In genomic region chr2:106889297-106890000, GRCm38 (mm10) we compare ENCODE assay signal across 9 mouse cellular contexts.
DNase-seq lines count a peak whose midpoint lies in the region; ATAC-seq lines count a peak whose summit lies in the region.
"Had no signal": no experiment of that assay in that cellular context is flagged by ENCODE, and none has a peak within 500 bp of the region (broad histone marks: within the 10 kb centered on the region; RNA-seq: fewer than 3 reads in every experiment).

No protein-coding gene starts in this region.

- intact Hi-C loops in heart, postnatal 25 days (cut with DNase I) = no loop called here

- H3K4me1 ChIP-seq in forebrain, embryonic 16.5 days (replicated peaks; ENCODE audit: control insufficient read depth, insufficient read depth, low read length) = peaks cover 12% of the 10 kb centered on the region
- H3K4me1 ChIP-seq in midbrain, embryonic 13.5 days (replicated peaks) = peaks cover 11% of the 10 kb centered on the region

- H3K4me2 ChIP-seq in forebrain, embryonic 16.5 days (ENCODE audit: low read length) = no peak overlapping the region
- H3K4me2 ChIP-seq in midbrain, embryonic 13.5 days (replicated peaks) = no peak overlapping the region
- H3K4me2 ChIP-seq: embryonic facial prominence, embryonic 15.5 days had no signal

- H3K4me3 ChIP-seq in forebrain, embryonic 16.5 days (replicated peaks; ENCODE audit: low read length) = no peak overlapping the region
- no peak overlapping the region for H3K4me3 ChIP-seq in midbrain, embryonic 13.5 days (replicated peaks)
- H3K4me3 ChIP-seq: embryonic facial prominence, embryonic 15.5 days had no signal

- WGBS in forebrain, embryonic 16.5 days = 7% methylated on average over 3 of the region's 3 CpGs
- 23% methylated on average over 3 of the region's 3 CpGs for WGBS in midbrain, embryonic 13.5 days

- H3K27me3 ChIP-seq in forebrain, embryonic 16.5 days (replicated peaks; ENCODE audit: control insufficient read depth, insufficient read depth, low read length) = no peaks in the 10 kb centered on the region
- H3K27me3 ChIP-seq in midbrain, embryonic 13.5 days = no peaks in the 10 kb centered on the region
- H3K27me3 ChIP-seq: embryonic facial prominence, embryonic 15.5 days had no signal

- H3K36me3 ChIP-seq in forebrain, embryonic 16.5 days (ENCODE audit: control insufficient read depth, insufficient read depth) = no peaks in the 10 kb centered on the region
- no peaks in the 10 kb centered on the region for H3K36me3 ChIP-seq in midbrain, embryonic 13.5 days
- H3K36me3 ChIP-seq: embryonic facial prominence, embryonic 15.5 days had no signal

- ATAC-seq in forebrain, embryonic 16.5 days = 0 out of 2 replicates have a peak, but pooled peaks have one; percentile 37
- ATAC-seq in midbrain, embryonic 13.5 days = peak; percentile 20; the same call in 1 of the 2 replicates

- no peak overlapping the region for H3K9ac ChIP-seq in forebrain, embryonic 16.5 days (replicated peaks; ENCODE audit: low read depth, low read length)
- no peak overlapping the region for H3K9ac ChIP-seq in midbrain, embryonic 13.5 days (replicated peaks)
- H3K9ac ChIP-seq: embryonic facial prominence, embryonic 15.5 days had no signal

- no peak overlapping the region for H3K27ac ChIP-seq in forebrain, embryonic 16.5 days (ENCODE audit: low read length)
- H3K27ac ChIP-seq in midbrain, embryonic 13.5 days = no peak overlapping the region
- H3K27ac ChIP-seq: embryonic facial prominence, embryonic 15.5 days had no signal

- peak; percentile 88 for DNase-seq in heart, adult 11 months
- DNase-seq in heart, postnatal 25 days (ENCODE audit: low spot score) = no peak
- peak; percentile 55 to 88 for DNase-seq in adrenal gland, adult (ENCODE audit: inconsistent age in 2 of 2, low spot score in 1 of 2)
- peak; percentile 41 to 52 for DNase-seq in kidney, adult 8-10 months
- DNase-seq in left cerebral cortex, adult 11 months (ENCODE audit: low spot score) = no peak
- DNase-seq in thymus, postnatal 25 days = no peak

- H3K9me3 ChIP-seq in forebrain, embryonic 16.5 days (ENCODE audit: control insufficient read depth, low read length) = no peaks in the 10 kb centered on the region
- no peaks in the 10 kb centered on the region for H3K9me3 ChIP-seq in midbrain, embryonic 13.5 days
- H3K9me3 ChIP-seq: embryonic facial prominence, embryonic 15.5 days had no signal

Comparison
In these comparisons a context has a peak if more than half of its experiments do, and no peak if none do; other contexts are left out.
1. DNase-seq: peak in heart, adult 11 months (single experiment), adrenal gland, adult (2 of 2) and kidney, adult 8-10 months (2 of 2); none in heart, postnatal 25 days (single experiment), left cerebral cortex, adult 11 months (single experiment) and thymus, postnatal 25 days (single experiment).